Mouse (Mus musculus) neutrophil, adult 83 days (primary cell): ENCODE results near the gene Gli1. TPM values are rescaled to one million over a fixed set of nuclear protein-coding genes. Genes with fewer than 3 reads are reported as not detected.

Experiments used
- total RNA-seq, 2 experiments: library from RNA; stranded (reverse); gene quantifications; one replicate each; pipeline ENCODE4 v1.2.4; 2023

The Gli1 gene
- total RNA-seq = not detected

GRCm38 (mm10) chr10:127341891-127342639 lies at the start of gene Gli1:
Gene Gli1 (minus strand): TSS chr10:127341974.

GRCm38 (mm10) chr10:127380251-127380691 lies 38.5 kb upstream of the Gli1 start, which contains the start of gene R3hdm2:
Gene R3hdm2 (plus strand): TSS chr10:127380327.

GRCm38 (mm10) chr10:127369834-127370820 lies 28.4 kb upstream of the Gli1 start, which contains the start of gene Inhbc:
Gene Inhbc (minus strand): TSS chr10:127370431.

GRCm38 (mm10) chr10:127353909-127354895 lies 12.4 kb upstream of the Gli1 start, which contains the start of gene Inhbe:
Gene Inhbe (minus strand): TSS chr10:127354411.

DNA sequence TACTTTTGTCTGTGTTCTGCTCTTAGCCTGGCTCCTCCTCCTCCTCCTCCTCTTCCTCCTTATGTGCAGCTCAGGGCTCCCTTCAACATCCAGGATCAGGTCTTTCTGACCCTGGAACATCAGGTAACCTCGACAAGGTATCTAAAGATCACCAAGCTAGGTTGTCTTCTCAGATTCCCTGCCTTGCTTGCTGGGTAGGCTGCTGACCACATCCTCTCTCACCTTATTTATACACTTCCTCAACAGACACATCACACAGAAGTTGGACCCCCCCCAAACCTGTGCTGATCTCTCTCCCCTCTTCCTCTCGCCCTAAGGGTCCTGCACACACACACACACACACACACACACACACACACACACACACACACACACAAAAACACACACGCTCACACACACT lies 20.2 kb downstream of the Gli1 start, which contains the start of gene Arhgap9:
TSS of gene Arhgap9 (plus strand) at position 344 of the 400 bp plus-strand sequence.

GRCm38 (mm10) chr10:127311476-127312355 lies 30.1 kb downstream of the Gli1 start, which contains the start of gene Mars:
Gene Mars (minus strand): TSS chr10:127311786.

GRCm38 (mm10) chr10:127288800-127289572 lies 52.8 kb downstream of the Gli1 start, which contains the start of gene Mbd6:
Gene Mbd6 (minus strand): TSS chr10:127289018.

Other genes with a start within 250 kb of the Gli1 start
- 100 to 1,000 TPM; 102 to 103 TPM for gene Os9, start 220.8 kb downstream of the Gli1 start, total RNA-seq
- 100 to 1,000 TPM in 1 of 2 experiments, 10 to 100 TPM in 1; 99.0 to 106 TPM for gene B4galnt1, start 176.7 kb downstream of the Gli1 start, total RNA-seq
- gene Slc26a10, start 161.3 kb downstream of the Gli1 start, total RNA-seq = not detected
- 1 to 10 TPM; 1.1 to 1.6 TPM for gene Arhgef25, start 151.9 kb downstream of the Gli1 start, total RNA-seq
- 10 to 100 TPM; 15.9 to 19.5 TPM for gene Dtx3, start 146.2 kb downstream of the Gli1 start, total RNA-seq
- 10 to 100 TPM; 24.4 to 25.8 TPM for gene Pip4k2c, start 130.4 kb downstream of the Gli1 start, total RNA-seq
- under 1 TPM; 0.22 to 0.42 TPM for gene Kif5a, start 78.6 kb downstream of the Gli1 start, total RNA-seq
- gene Dctn2, start 75.6 kb downstream of the Gli1 start, total RNA-seq = 100 to 1,000 TPM in 1 of 2 experiments, 10 to 100 TPM in 1; 98.1 to 101 TPM
- 100 to 1,000 TPM; 134 to 135 TPM for gene Mbd6, start 53.0 kb downstream of the Gli1 start, total RNA-seq
- gene Mars, start 30.2 kb downstream of the Gli1 start, total RNA-seq = 10 to 100 TPM; 41.3 to 47.4 TPM
- 100 to 1,000 TPM; 240 to 263 TPM for gene Arhgap9, start 20.0 kb downstream of the Gli1 start, total RNA-seq
- gene Inhbe, start 12.4 kb upstream of the Gli1 start, total RNA-seq = not detected
- not detected for gene Inhbc, start 28.5 kb upstream of the Gli1 start, total RNA-seq
- gene R3hdm2, start 38.4 kb upstream of the Gli1 start, total RNA-seq = 10 to 100 TPM; 91.2 to 93.7 TPM
- gene Stac3, start 159.7 kb upstream of the Gli1 start, total RNA-seq = 1 to 10 TPM; 2.0 to 2.4 TPM
- not detected for gene Ndufa4l2, start 173.0 kb upstream of the Gli1 start, total RNA-seq
- 10 to 100 TPM; 27.5 to 27.6 TPM for gene Shmt2, start 180.5 kb upstream of the Gli1 start, total RNA-seq
- gene Nxph4, start 192.6 kb upstream of the Gli1 start, total RNA-seq = not detected